Mouse (Mus musculus) embryonic facial prominence, embryonic 14.5 days (tissue): ENCODE data around the gene Trappc13. TPM values are rescaled to one million over a fixed set of nuclear protein-coding genes. Genes with fewer than 3 reads are reported as not detected.
"Not testable (repeated sequence)": the region's sequence is repeated elsewhere in the genome, so short reads cannot be mapped to it uniquely, and the experiment has no call there.

Experiments used
- ATAC-seq: fragments of 200-750 bp; cut with Nextera tagmentation; 2 replicates; pipeline ENCODE4 v1.8.0; 2017; ENCODE audit warnings: low read depth, moderate number of reproducible peaks, moderate TSS enrichment
- DNase-seq: peaks from one replicate; pipeline ENCODE4 v3.0.0-alpha.2; 2015; ENCODE audit warnings: low spot score
- H3K27ac ChIP-seq: fragments of 300-500 bp; sonication (generic); replicated peaks from 2 replicates; pipeline ENCODE4 v1.5.1; 2014; ENCODE audit warnings: low read depth, mild to moderate bottlenecking, low read length, moderate library complexity
- H3K27me3 ChIP-seq: fragments of 300-500 bp; sonication (generic); replicated peaks from 2 replicates; pipeline ENCODE4 v1.6.1; 2014; ENCODE audit warnings: low read length; ENCODE audit not compliant: control insufficient read depth, insufficient read depth
- H3K36me3 ChIP-seq: fragments of 300-500 bp; sonication (generic); 2 replicates; pipeline ENCODE4 v1.6.1; 2014; ENCODE audit warnings: low read length, mixed read lengths; ENCODE audit not compliant: control insufficient read depth, insufficient read depth
- H3K4me1 ChIP-seq: fragments of 300-500 bp; sonication (generic); 2 replicates; pipeline ENCODE4 v1.6.1; 2014; ENCODE audit warnings: antibody characterized with exemption, low read length; ENCODE audit not compliant: control insufficient read depth, insufficient read depth
- H3K4me2 ChIP-seq: fragments of 300-500 bp; sonication (generic); 2 replicates; pipeline ENCODE4 v1.6.1; 2014; ENCODE audit warnings: low read depth, mild to moderate bottlenecking, low read length, moderate library complexity, mixed read lengths
- H3K4me3 ChIP-seq: fragments of 300-500 bp; sonication (generic); 2 replicates; pipeline ENCODE4 v1.5.1; 2014; ENCODE audit warnings: low read depth, mild to moderate bottlenecking, low read length
- H3K9ac ChIP-seq: fragments of 300-500 bp; sonication (generic); 2 replicates; pipeline ENCODE4 v1.6.1; 2014; ENCODE audit warnings: low read depth, mild to moderate bottlenecking, low read length, moderate library complexity, mixed read lengths
- H3K9me3 ChIP-seq: fragments of 300-500 bp; sonication (generic); 2 replicates; pipeline ENCODE4 v1.6.1; 2016; ENCODE audit warnings: low read length; ENCODE audit not compliant: control insufficient read depth
- WGBS: fragments of 180-500 bp; shearing (Covaris S2); extraction: QIAGEN DNeasy Blood & Tissue Kit; methylation state at CpG from one replicate; pipeline ENCODE4 v1.1.7; 2014; 5-methylcytosine and 5-hydroxymethylcytosine counted together
- polyA plus RNA-seq: library from polyadenylated mRNA; unstranded; fragments of >200 nt; fragmentation: Nextera tagmentation; extraction: Ambion mirVana; gene quantifications from 2 replicates; pipeline ENCODE4 v1.2.1, GENCODE M21; 2014

Trappc13 gene
- 50.6 and 50.8 TPM in 2 replicates for polyA plus RNA-seq

DNA sequence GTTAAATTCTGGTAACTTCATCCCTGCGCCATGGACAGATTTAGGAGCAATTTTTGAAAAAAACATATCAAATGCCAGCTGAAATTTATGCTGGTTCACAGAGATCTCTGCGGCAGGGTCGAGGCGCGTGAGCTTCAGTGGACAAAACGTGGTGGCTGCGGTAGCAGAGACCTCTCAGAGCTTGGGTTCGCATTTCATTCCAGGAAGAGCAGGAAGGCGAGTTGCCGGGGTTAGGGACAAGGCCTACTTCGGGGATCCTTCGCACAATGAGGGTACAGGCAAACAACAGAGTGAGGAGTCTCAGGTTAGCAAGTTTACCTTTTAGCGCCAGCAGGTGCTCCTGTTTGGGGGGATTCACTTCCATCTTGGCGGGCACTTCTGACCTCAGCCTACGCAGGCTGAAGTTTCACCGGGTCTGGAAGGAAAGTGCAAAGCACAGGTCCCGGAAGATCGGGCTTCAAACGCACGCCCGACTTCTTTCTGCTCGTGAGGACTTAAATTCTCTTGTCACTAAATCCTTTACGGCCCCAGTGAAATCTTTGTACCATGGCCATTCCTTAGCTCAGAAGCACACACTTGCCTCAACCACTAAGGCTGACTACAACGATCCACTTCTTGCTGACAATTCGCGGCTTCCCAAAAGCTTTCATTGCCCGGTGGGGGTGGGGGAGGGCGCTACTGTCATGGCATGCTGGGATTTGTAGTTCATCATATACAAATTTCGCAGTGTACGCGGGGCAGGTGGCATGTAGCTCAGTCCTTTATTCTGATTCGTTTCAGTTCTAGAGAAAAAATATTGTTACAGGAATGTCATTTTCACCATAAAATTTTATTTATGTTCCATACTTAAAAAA, at the start of gene Trappc13:
TSS of gene Trappc13 (minus strand) at position 674 of the 854 bp plus-strand sequence.
- Histone ChIP-seq H3K4me1 (peaks cover 14% of the 10 kb centered on the region), H3K4me2 (peak within 1 kb of the TSS; percentile 70), H3K4me3 (peak within 1 kb of the TSS; percentile 81), H3K36me3 (peaks cover 15% of the 10 kb centered on the region), H3K9ac (peak within 1 kb of the TSS; percentile 81), H3K27me3 (no peaks in the 10 kb centered on the region), H3K9me3 (no peaks in the 10 kb centered on the region), H3K27ac (peak within 1 kb of the TSS; percentile 80)
- WGBS = under 1% methylated on average over 32 of the region's 32 CpGs
- DNase-seq (peak; percentile 93), ATAC-seq (peak; percentile 87)

- no peak for ATAC-seq
- Histone ChIP-seq H3K9me3 (no peaks in the 10 kb centered on the region), H3K9ac (peak overlapping the region; percentile 92), H3K4me1 (peaks cover 9% of the 10 kb centered on the region), H3K4me3 (peak overlapping the region; percentile 82), H3K36me3 (peaks cover 3% of the 10 kb centered on the region; the same call in 1 of the 2 replicates), H3K27me3 (no peaks in the 10 kb centered on the region), H3K4me2 (peak overlapping the region; percentile 79), H3K27ac (no peak overlapping the region)
- DNase-seq = no peak
- WGBS = 52% methylated on average over 3 of the region's 3 CpGs
Measured at GRCm38 (mm10) chr13:104227478-104227877, 49.2 kb upstream of the Trappc13 start.

- ATAC-seq = no peak
- WGBS = 63% methylated on average over 1 of the region's 1 CpGs
- Histone ChIP-seq H3K4me1 (no peaks in the 10 kb centered on the region), H3K9ac (no peak overlapping the region), H3K4me2 (no peak overlapping the region), H3K9me3 (no peaks in the 10 kb centered on the region), H3K4me3 (no peak overlapping the region), H3K27ac (no peak overlapping the region), H3K27me3 (no peaks in the 10 kb centered on the region), H3K36me3 (peaks cover 52% of the 10 kb centered on the region)
- no peak for DNase-seq
Measured at GRCm38 (mm10) chr13:104204313-104204712, 26.0 kb upstream of the Trappc13 start.

DNA sequence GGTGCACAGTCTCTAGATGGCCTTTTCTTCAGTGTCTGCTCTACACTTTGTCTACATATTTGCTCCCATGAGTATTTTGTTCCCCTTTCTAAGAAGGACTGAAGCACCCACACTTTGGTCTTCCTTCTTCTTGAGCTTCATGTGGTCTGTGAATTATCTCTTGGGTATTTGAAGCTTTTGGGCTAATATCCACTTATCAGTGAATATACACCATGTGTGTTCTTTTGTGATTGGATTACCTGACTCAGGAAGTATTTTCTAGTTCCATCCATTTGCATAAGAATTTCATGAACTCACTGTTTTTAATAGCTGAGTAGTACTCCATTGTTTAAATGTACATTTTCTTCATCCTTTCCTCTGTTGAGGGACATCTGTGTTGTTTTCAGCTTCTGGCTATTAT, 17.6 kb upstream of the Trappc13 start:
- DNase-seq, H3K4me1 ChIP-seq, H3K4me2 ChIP-seq, H3K27ac ChIP-seq, H3K9me3 ChIP-seq, H3K4me3 ChIP-seq, ATAC-seq, H3K9ac ChIP-seq, H3K27me3 ChIP-seq: not testable (repeated sequence)
- H3K36me3 ChIP-seq = peaks cover 52% of the 10 kb centered on the region

- Histone ChIP-seq H3K4me1 (no peaks in the 10 kb centered on the region), H3K4me3 (no peak overlapping the region), H3K4me2 (no peak overlapping the region), H3K36me3 (peaks cover 62% of the 10 kb centered on the region), H3K9ac (no peak overlapping the region), H3K27me3 (no peaks in the 10 kb centered on the region), H3K27ac (no peak overlapping the region), H3K9me3 (no peaks in the 10 kb centered on the region)
- DNase-seq (no peak), ATAC-seq (no peak)
- WGBS = 81% methylated on average over 4 of the region's 4 CpGs
Measured at GRCm38 (mm10) chr13:104187357-104187756, 9.1 kb upstream of the Trappc13 start.

DNA sequence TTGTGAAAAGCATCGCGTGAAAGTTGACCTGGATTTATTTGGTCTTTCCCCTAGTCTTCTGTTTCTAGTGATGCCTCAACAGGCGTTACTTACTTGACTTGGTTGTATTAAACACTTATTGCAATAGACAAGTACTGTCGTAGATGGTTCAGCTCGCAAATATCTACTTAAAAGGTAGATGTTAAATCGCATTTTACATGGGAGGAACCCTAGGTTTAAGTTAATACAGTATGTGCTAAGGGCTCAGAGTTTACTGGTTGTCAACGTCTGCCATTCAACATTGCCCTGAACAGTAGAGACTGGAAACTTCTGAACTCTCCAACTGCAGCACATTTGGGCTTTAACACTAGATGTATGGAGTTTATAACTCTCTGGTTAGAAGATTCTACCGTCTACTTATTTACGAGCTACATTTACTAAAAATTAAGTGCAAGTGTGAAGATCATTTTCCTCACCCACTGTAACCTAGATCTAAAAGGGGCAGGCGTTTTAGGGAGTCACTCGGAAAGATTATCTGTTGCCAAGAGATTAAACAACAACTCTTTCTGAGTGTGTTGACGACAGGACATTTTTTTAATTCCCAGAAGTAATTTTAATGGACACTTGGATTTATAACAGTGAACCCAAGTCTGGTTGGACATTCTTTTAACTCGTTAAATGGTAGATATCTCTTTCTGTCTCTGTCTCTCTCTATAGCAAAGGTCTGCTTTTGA, 1.1 kb upstream of the Trappc13 start:
- H3K9ac ChIP-seq = peak overlapping the region; percentile 81
- H3K36me3 ChIP-seq = peaks cover 21% of the 10 kb centered on the region
- H3K27ac ChIP-seq = peak overlapping the region; percentile 78
- peak overlapping the region; percentile 67 for H3K4me2 ChIP-seq
- H3K27me3 ChIP-seq = no peaks in the 10 kb centered on the region
- ATAC-seq (no peak), DNase-seq (no peak)
- H3K4me1 ChIP-seq = peaks cover 14% of the 10 kb centered on the region
- 19% methylated on average over 13 of the region's 13 CpGs for WGBS
- H3K4me3 ChIP-seq = peak overlapping the region; percentile 81
- no peaks in the 10 kb centered on the region for H3K9me3 ChIP-seq

DNA sequence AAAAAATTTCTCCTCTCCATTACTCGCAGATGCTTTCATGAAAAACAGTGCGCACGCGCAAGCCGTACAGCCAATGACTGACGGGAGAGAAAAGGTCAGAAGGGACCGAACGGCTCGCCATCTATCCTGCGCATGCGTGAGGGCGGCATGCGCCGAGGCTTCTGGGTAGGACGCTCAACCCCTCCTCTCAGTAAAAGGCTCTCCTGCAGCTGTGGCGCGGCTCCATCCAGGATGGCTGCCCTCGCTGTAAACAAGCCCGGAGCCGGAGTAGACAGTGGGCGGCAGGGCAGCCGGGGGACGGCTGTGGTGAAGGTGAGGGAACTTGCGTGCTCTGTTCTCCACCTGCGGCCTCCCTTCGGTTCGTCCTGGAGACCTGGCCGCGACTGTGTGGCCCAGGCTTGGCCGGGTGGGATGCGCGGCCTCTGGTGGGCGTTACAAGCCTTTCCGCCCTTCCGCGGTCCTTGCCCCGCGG, 417 bp upstream of the Trappc13 start, which contains the start of gene Trim23:
TSS of gene Trim23 (plus strand) at position 148 of the 472 bp plus-strand sequence.
- Histone ChIP-seq H3K27ac (peak within 1 kb of the TSS; percentile 80), H3K36me3 (peaks cover 16% of the 10 kb centered on the region), H3K9me3 (no peaks in the 10 kb centered on the region), H3K27me3 (no peaks in the 10 kb centered on the region), H3K4me3 (peak within 1 kb of the TSS; percentile 81), H3K4me2 (peak within 1 kb of the TSS; percentile 70), H3K4me1 (peaks cover 14% of the 10 kb centered on the region), H3K9ac (peak within 1 kb of the TSS; percentile 81)
- peak; percentile 98 for ATAC-seq
- peak; percentile 100 for DNase-seq
- WGBS = under 1% methylated on average over 31 of the region's 38 CpGs

GRCm38 (mm10) chr13:104176874-104177273, 1.4 kb downstream of the Trappc13 start:
- H3K27me3 ChIP-seq = no peaks in the 10 kb centered on the region
- 71% methylated on average over 3 of the region's 3 CpGs for WGBS
- peaks cover 10% of the 10 kb centered on the region; the same call in 1 of the 2 replicates for H3K36me3 ChIP-seq
- peaks cover 14% of the 10 kb centered on the region for H3K4me1 ChIP-seq
- no peak overlapping the region for H3K27ac ChIP-seq
- H3K4me2 ChIP-seq = peak overlapping the region; percentile 70
- H3K9ac ChIP-seq = peak overlapping the region; percentile 53
- H3K4me3 ChIP-seq = peak overlapping the region; percentile 81
- H3K9me3 ChIP-seq = no peaks in the 10 kb centered on the region
- ATAC-seq (no peak), DNase-seq (no peak)
